Mouse (Mus musculus): Measurements from ENCODE around the gene Sh3bgrl2.

DNA sequence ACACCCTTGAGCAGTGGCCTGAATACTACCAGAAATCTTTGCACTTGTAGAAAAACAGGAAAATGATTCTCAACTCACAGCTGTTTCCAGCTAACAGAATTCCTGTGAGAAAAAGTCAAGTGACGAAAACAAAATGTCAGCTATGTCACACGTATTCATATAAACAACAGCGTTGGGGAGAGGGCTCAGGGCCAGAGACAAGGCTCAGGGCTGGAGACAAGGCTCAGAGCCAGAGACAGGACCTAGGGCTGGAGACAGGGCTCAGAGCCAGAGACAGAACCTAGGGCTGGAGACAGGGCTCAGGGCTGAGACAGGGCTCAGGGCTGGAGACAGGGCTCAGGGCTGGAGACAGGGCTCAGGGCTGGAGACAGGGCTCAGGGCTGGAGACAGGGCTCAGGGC lies 139.8 kb downstream of the Sh3bgrl2 start:
- TF ChIP-seq POLR2A (IDR thresholded peaks at IDR 0.05; ENCODE audit: control insufficient read depth, low read depth, low read length) (no peak), CTCF (IDR thresholded peaks at IDR 0.05; ENCODE audit: control insufficient read depth, insufficient read depth, insufficient replicate concordance, low read depth, low read length) (no peak)

All from testis, adult 2 months (tissue).